Mouse (Mus musculus): ENCODE data around the gene Hpse2. TPM values are rescaled to one million over a fixed set of nuclear protein-coding genes. Genes with fewer than 3 reads are reported as not detected.

The Hpse2 gene
- polyA plus RNA-seq, 1 experiment from 2014 or later: 6.0 TPM

GRCm38 (mm10) chr19:42988833-42989232 is 399.3 kb downstream of the Hpse2 start:
- no peak for DNase-seq (ENCODE audit: low spot score)
- Histone ChIP-seq H3K4me1 (0 out of 2 replicates have a peak, but pooled peaks cover 3% of the 10 kb centered on the region), H3K4me3 (no peak overlapping the region), H3K36me3 (replicated peaks) (no peaks in the 10 kb centered on the region), H3K27ac (replicated peaks) (no peak overlapping the region), H3K9me3 (no peaks in the 10 kb centered on the region), H3K27me3 (replicated peaks; ENCODE audit: low read depth, poor library complexity, severe bottlenecking) (no peaks in the 10 kb centered on the region)
- WGBS: 84% methylated on average over 5 of the region's 5 CpGs

- Histone ChIP-seq H3K4me3 (no peak overlapping the region), H3K27me3 (replicated peaks; ENCODE audit: low read depth, poor library complexity, severe bottlenecking) (no peaks in the 10 kb centered on the region), H3K9me3 (no peaks in the 10 kb centered on the region), H3K36me3 (replicated peaks) (no peaks in the 10 kb centered on the region), H3K4me1 (0 out of 2 replicates have a peak, but pooled peaks cover 3% of the 10 kb centered on the region), H3K27ac (replicated peaks) (no peak overlapping the region)
- 68% methylated on average over 1 of the region's 1 CpGs for WGBS
- DNase-seq (ENCODE audit: low spot score): no peak
These were observed 401.8 kb downstream of the Hpse2 start for GRCm38 (mm10) chr19:42986315-42986701.

GRCm38 (mm10) chr19:42985372-42986314 is 402.5 kb downstream of the Hpse2 start:
- H3K9me3 ChIP-seq: no peaks in the 10 kb centered on the region
- H3K27ac ChIP-seq (replicated peaks): no peak overlapping the region
- no peaks in the 10 kb centered on the region for H3K36me3 ChIP-seq (replicated peaks)
- H3K4me1 ChIP-seq: 0 out of 2 replicates have a peak, but pooled peaks cover 3% of the 10 kb centered on the region
- no peak overlapping the region for H3K4me3 ChIP-seq
- no peaks in the 10 kb centered on the region for H3K27me3 ChIP-seq (replicated peaks; ENCODE audit: low read depth, poor library complexity, severe bottlenecking)
- DNase-seq (ENCODE audit: low spot score): no peak
- WGBS: 84% methylated on average over 4 of the region's 4 CpGs

GRCm38 (mm10) chr19:42980537-42980936 is 407.6 kb downstream of the Hpse2 start:
- Histone ChIP-seq H3K9me3 (no peaks in the 10 kb centered on the region), H3K4me3 (no peak overlapping the region), H3K27me3 (replicated peaks; ENCODE audit: low read depth, poor library complexity, severe bottlenecking) (no peaks in the 10 kb centered on the region), H3K27ac (replicated peaks) (no peak overlapping the region), H3K4me1 (no peaks in the 10 kb centered on the region), H3K36me3 (replicated peaks) (no peaks in the 10 kb centered on the region)
- no peak for DNase-seq (ENCODE audit: low spot score)
- 73% methylated on average over 3 of the region's 3 CpGs for WGBS

GRCm38 (mm10) chr19:42977938-42978337 is 410.2 kb downstream of the Hpse2 start:
- no peak for DNase-seq (ENCODE audit: low spot score)
- Histone ChIP-seq H3K9me3 (no peaks in the 10 kb centered on the region), H3K27ac (replicated peaks) (no peak overlapping the region), H3K36me3 (replicated peaks) (no peaks in the 10 kb centered on the region), H3K4me1 (no peaks in the 10 kb centered on the region), H3K4me3 (no peak overlapping the region), H3K27me3 (replicated peaks; ENCODE audit: low read depth, poor library complexity, severe bottlenecking) (no peaks in the 10 kb centered on the region)
- 75% methylated on average over 2 of the region's 2 CpGs for WGBS

GRCm38 (mm10) chr19:42973740-42974139 is 414.4 kb downstream of the Hpse2 start:
- no peak for DNase-seq (ENCODE audit: low spot score)
- 91% methylated on average over 5 of the region's 5 CpGs for WGBS
- H3K4me3 ChIP-seq: no peak overlapping the region
- H3K36me3 ChIP-seq (replicated peaks): no peaks in the 10 kb centered on the region
- H3K27me3 ChIP-seq (replicated peaks; ENCODE audit: low read depth, poor library complexity, severe bottlenecking): no peaks in the 10 kb centered on the region
- no peak overlapping the region for H3K27ac ChIP-seq (replicated peaks)
- no peaks in the 10 kb centered on the region for H3K4me1 ChIP-seq
- H3K9me3 ChIP-seq: no peaks in the 10 kb centered on the region

GRCm38 (mm10) chr19:42965171-42965570 is 423.0 kb downstream of the Hpse2 start:
- Histone ChIP-seq H3K4me3 (no peak overlapping the region), H3K27ac (replicated peaks) (no peak overlapping the region), H3K27me3 (replicated peaks; ENCODE audit: low read depth, poor library complexity, severe bottlenecking) (no peaks in the 10 kb centered on the region), H3K4me1 (no peaks in the 10 kb centered on the region), H3K36me3 (replicated peaks) (no peaks in the 10 kb centered on the region), H3K9me3 (no peaks in the 10 kb centered on the region)
- no peak for DNase-seq (ENCODE audit: low spot score)
- 80% methylated on average over 1 of the region's 1 CpGs for WGBS

GRCm38 (mm10) chr19:42948114-42948636 is 440.0 kb downstream of the Hpse2 start:
- Histone ChIP-seq H3K36me3 (replicated peaks) (no peaks in the 10 kb centered on the region), H3K4me3 (no peak overlapping the region), H3K27ac (replicated peaks) (peak overlapping the region; percentile 51), H3K9me3 (peaks cover 10% of the 10 kb centered on the region; the same call in 1 of the 2 replicates), H3K27me3 (replicated peaks; ENCODE audit: low read depth, poor library complexity, severe bottlenecking) (no peaks in the 10 kb centered on the region), H3K4me1 (peaks cover 26% of the 10 kb centered on the region)
- 37% methylated on average over 3 of the region's 3 CpGs for WGBS
- DNase-seq (ENCODE audit: low spot score): peak; percentile 57

- H3K27ac ChIP-seq (replicated peaks): peak overlapping the region; percentile 70
- no peak for DNase-seq (ENCODE audit: low spot score)
These were observed 450.6 kb downstream of the Hpse2 start for GRCm38 (mm10) chr19:42937544-42937943.

GRCm38 (mm10) chr19:42936661-42937193 is 451.4 kb downstream of the Hpse2 start:
- peaks cover 57% of the 10 kb centered on the region for H3K4me1 ChIP-seq
- H3K27ac ChIP-seq (replicated peaks): peak overlapping the region; percentile 70
- H3K27me3 ChIP-seq (replicated peaks; ENCODE audit: low read depth, poor library complexity, severe bottlenecking): peaks cover 20% of the 10 kb centered on the region
- DNase-seq (ENCODE audit: low spot score): peak; percentile 80
- peak overlapping the region; percentile 30; the same call in 1 of the 2 replicates for H3K4me3 ChIP-seq
- H3K36me3 ChIP-seq (replicated peaks): no peaks in the 10 kb centered on the region; the same call in 1 of the 2 replicates
- WGBS: 2% methylated on average over 9 of the region's 9 CpGs
- H3K9me3 ChIP-seq: no peaks in the 10 kb centered on the region; the same call in none of the 2 replicates

More at GRCm38 (mm10) chr19:42937544-42937943, 450.6 kb downstream of the Hpse2 start:
- peaks cover 20% of the 10 kb centered on the region for H3K27me3 ChIP-seq (replicated peaks; ENCODE audit: low read depth, poor library complexity, severe bottlenecking)
- peaks cover 51% of the 10 kb centered on the region for H3K4me1 ChIP-seq
- H3K4me3 ChIP-seq: no peak overlapping the region
- WGBS: 27% methylated on average over 1 of the region's 1 CpGs
- H3K36me3 ChIP-seq (replicated peaks): peaks cover 4% of the 10 kb centered on the region; the same call in 1 of the 2 replicates
- peaks cover 8% of the 10 kb centered on the region for H3K9me3 ChIP-seq

- Histone ChIP-seq H3K27ac (replicated peaks) (no peak overlapping the region), H3K36me3 (replicated peaks) (no peaks in the 10 kb centered on the region), H3K27me3 (replicated peaks; ENCODE audit: low read depth, poor library complexity, severe bottlenecking) (peaks cover 26% of the 10 kb centered on the region), H3K9me3 (no peaks in the 10 kb centered on the region), H3K4me3 (no peak overlapping the region), H3K4me1 (peaks cover 26% of the 10 kb centered on the region)
- no peak for DNase-seq (ENCODE audit: low spot score)
- 73% methylated on average over 3 of the region's 3 CpGs for WGBS
These were observed 458.5 kb downstream of the Hpse2 start for GRCm38 (mm10) chr19:42929702-42930101.

GRCm38 (mm10) chr19:42928271-42928670 is 459.9 kb downstream of the Hpse2 start:
- Histone ChIP-seq H3K36me3 (replicated peaks) (no peaks in the 10 kb centered on the region), H3K27ac (replicated peaks) (no peak overlapping the region), H3K4me1 (peaks cover 11% of the 10 kb centered on the region), H3K4me3 (no peak overlapping the region), H3K9me3 (no peaks in the 10 kb centered on the region), H3K27me3 (replicated peaks; ENCODE audit: low read depth, poor library complexity, severe bottlenecking) (peaks cover 15% of the 10 kb centered on the region; the same call in 1 of the 2 replicates)
- 87% methylated on average over 2 of the region's 2 CpGs for WGBS
- no peak for DNase-seq (ENCODE audit: low spot score)

Measured in embryonic facial prominence, embryonic 10.5 days (tissue).